Mouse (Mus musculus) heart, embryonic 12.5 days (tissue): Measurements from ENCODE around the gene Map3k12. TPM values are rescaled to one million over a fixed set of nuclear protein-coding genes. Genes with fewer than 3 reads are reported as not detected.
A peak's percentile ranks its signal among the peaks of the same experiment; 100 is the strongest.

ENCODE experiments used
- ATAC-seq: fragments of 200-750 bp; cut with Nextera tagmentation; 2 replicates; pipeline ENCODE4 v1.8.0; 2017; ENCODE audit warnings: moderate TSS enrichment, moderate library complexity; ENCODE audit not compliant: insufficient number of reproducible peaks, low FRiP score
- H3K27ac ChIP-seq: fragments of 300-500 bp; sonication (generic); 2 replicates; pipeline ENCODE4 v1.5.1; 2016; ENCODE audit warnings: mild to moderate bottlenecking, moderate library complexity; ENCODE audit not compliant: poor library complexity, severe bottlenecking
- H3K27me3 ChIP-seq: fragments of 300-500 bp; sonication (generic); replicated peaks from 2 replicates; pipeline ENCODE4 v1.6.1; 2016; ENCODE audit warnings: mild to moderate bottlenecking, moderate library complexity
- H3K36me3 ChIP-seq: fragments of 300-500 bp; sonication (generic); 2 replicates; pipeline ENCODE4 v1.6.1; 2016; ENCODE audit warnings: mild to moderate bottlenecking, moderate library complexity
- H3K4me1 ChIP-seq: fragments of 300-500 bp; sonication (generic); replicated peaks from 2 replicates; pipeline ENCODE4 v1.6.1; 2016; ENCODE audit warnings: mild to moderate bottlenecking
- H3K4me2 ChIP-seq: fragments of 300-500 bp; sonication (generic); 2 replicates; pipeline ENCODE4 v1.6.1; 2016; ENCODE audit warnings: mild to moderate bottlenecking, moderate library complexity
- H3K4me3 ChIP-seq: fragments of 300-500 bp; sonication (generic); 2 replicates; pipeline ENCODE4 v1.5.1; 2016; ENCODE audit warnings: mild to moderate bottlenecking
- H3K9ac ChIP-seq: fragments of 300-500 bp; sonication (generic); 2 replicates; pipeline ENCODE4 v1.6.1; 2016; ENCODE audit warnings: mild to moderate bottlenecking, moderate library complexity
- H3K9me3 ChIP-seq: fragments of 300-500 bp; sonication (generic); replicated peaks from 2 replicates; pipeline ENCODE4 v1.6.1; 2016; ENCODE audit warnings: mild to moderate bottlenecking, moderate library complexity
- WGBS: fragments of 180-500 bp; shearing (Covaris S2); methylation state at CpG from one replicate; pipeline ENCODE4 v1.1.7; 2016; 5-methylcytosine and 5-hydroxymethylcytosine counted together
- polyA plus RNA-seq: library from polyadenylated mRNA; unstranded; fragments of >200 nt; fragmentation: Nextera tagmentation; extraction: Ambion mirVana; gene quantifications from 2 replicates; pipeline ENCODE4 v1.2.1, GENCODE M21; 2016

Gene Map3k12
- polyA plus RNA-seq, result 14.7 and 17.3 TPM in 2 replicates

DNA sequence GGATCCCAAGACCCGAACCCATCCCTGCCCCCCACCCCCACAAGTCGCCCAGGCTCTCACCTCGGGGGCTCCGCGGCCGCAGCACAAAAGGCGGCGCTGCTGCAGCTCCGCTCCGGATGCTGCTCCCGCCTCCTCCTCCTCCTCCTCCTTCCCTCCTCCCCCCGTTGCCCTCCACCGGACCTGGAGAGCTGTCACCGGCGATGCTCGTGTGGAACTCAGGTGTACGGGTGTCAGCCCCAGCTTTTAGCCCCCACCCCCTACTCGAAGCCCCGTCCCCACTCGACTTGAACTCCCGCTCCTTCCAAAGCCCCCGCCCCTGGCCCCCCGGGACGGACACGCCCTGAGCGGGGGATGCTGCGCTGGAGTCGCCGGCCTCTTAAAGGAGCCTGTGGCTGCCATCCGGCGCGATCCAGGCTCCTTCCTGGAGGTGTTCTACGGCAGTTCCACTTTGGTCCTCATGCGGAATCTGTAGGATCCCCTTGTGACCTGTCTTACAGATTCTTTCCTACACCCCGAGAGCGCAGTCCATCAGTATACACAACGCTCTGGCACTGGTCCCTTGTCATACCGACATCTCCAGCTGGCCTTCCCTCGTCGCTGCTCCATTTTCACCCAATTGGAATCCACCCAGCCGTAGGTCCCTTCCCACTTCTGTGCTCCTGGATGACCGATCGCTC is at the start of gene Map3k12:
Gene Map3k12 (minus strand): TSS at position 337 of the 677 bp plus-strand sequence.
- H3K4me1 ChIP-seq, result peaks cover 40% of the 10 kb centered on the region
- H3K27ac ChIP-seq, result peak within 1 kb of the TSS; percentile 76
- peak within 1 kb of the TSS; percentile 66 for H3K4me3 ChIP-seq
- no peaks in the 10 kb centered on the region for H3K27me3 ChIP-seq
- peak within 1 kb of the TSS; percentile 88 for H3K4me2 ChIP-seq
- WGBS, result under 1% methylated on average over 43 of the region's 43 CpGs
- no peaks in the 10 kb centered on the region for H3K9me3 ChIP-seq
- ATAC-seq, result no peak
- peak within 1 kb of the TSS; percentile 73 for H3K9ac ChIP-seq
- peaks cover 15% of the 10 kb centered on the region for H3K36me3 ChIP-seq

DNA sequence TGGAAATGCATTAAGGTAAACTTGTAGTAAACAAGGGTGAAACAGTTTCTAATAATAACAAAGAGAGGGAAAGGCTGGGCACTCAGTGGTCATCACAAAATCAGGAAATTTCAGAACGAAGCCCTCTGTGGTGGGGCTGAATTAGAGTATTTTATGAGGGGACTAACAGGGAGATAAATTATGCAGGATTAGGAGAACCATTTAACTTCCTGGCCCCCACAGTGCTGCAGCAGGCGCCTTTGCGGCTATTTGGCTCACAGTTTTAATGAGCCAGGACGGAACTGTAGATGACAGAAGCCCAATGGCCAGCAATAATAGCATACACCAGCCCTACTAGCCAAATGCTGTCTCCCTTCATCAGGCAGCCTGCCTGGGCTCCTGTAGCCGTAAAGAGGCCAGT is 46.8 kb upstream of the Map3k12 start:
- WGBS, result 94% methylated on average over 5 of the region's 5 CpGs
- Histone ChIP-seq H3K9me3 (no peaks in the 10 kb centered on the region), H3K27ac (no peak overlapping the region), H3K4me3 (no peak overlapping the region), H3K27me3 (no peaks in the 10 kb centered on the region), H3K4me1 (no peaks in the 10 kb centered on the region), H3K9ac (no peak overlapping the region), H3K4me2 (no peak overlapping the region), H3K36me3 (peaks cover 26% of the 10 kb centered on the region)
- no peak for ATAC-seq

DNA sequence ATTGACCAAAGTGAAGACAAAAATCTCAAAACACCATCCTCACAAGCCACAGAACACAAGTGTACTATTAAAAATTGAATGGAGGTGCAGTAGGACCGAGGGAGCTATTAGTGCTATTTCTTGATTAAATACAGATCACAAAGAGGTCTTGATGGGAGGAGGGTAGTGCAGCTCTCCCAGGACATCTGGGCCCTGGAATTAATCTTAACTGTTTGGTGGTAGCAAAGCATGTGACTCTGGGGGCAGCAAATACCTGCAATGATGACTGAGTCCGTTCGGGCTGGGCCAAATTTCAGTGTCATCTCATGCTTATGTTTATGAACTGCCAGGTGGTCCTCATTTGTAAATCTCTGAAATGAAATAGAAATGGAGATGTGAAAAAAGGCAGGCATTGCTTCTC is 46.2 kb upstream of the Map3k12 start:
- H3K4me1 ChIP-seq, result no peaks in the 10 kb centered on the region
- WGBS, result 88% methylated on average over 3 of the region's 3 CpGs
- H3K27me3 ChIP-seq, result no peaks in the 10 kb centered on the region
- no peak overlapping the region for H3K4me2 ChIP-seq
- no peak overlapping the region for H3K4me3 ChIP-seq
- no peak overlapping the region for H3K27ac ChIP-seq
- H3K9ac ChIP-seq, result no peak overlapping the region
- no peaks in the 10 kb centered on the region for H3K9me3 ChIP-seq
- no peak for ATAC-seq
- peaks cover 26% of the 10 kb centered on the region for H3K36me3 ChIP-seq

DNA sequence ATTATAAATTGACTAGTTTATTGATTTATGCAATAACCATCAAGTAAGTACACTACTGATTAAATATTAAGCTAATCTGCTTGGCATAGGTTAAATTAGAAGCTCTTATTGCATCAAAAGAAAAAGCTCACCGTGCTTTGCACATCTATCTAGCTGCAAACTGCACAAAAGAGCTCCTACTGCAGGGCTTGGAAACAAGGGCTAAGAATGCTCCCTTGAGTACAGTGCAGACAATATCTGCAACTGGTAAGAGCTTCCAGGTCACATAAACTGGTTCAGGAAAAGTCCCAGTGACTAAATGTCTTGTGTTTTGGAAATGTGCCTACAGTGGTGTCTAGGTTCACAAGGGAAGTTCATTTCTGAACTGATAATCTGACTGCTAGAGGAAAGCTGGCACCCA is 45.6 kb upstream of the Map3k12 start:
- H3K27ac ChIP-seq, result no peak overlapping the region
- no peaks in the 10 kb centered on the region for H3K27me3 ChIP-seq
- no peaks in the 10 kb centered on the region for H3K4me1 ChIP-seq
- WGBS, result 92% methylated on average over 1 of the region's 1 CpGs
- H3K9me3 ChIP-seq, result no peaks in the 10 kb centered on the region
- peaks cover 26% of the 10 kb centered on the region for H3K36me3 ChIP-seq
- no peak overlapping the region for H3K4me2 ChIP-seq
- no peak overlapping the region for H3K9ac ChIP-seq
- no peak overlapping the region for H3K4me3 ChIP-seq
- ATAC-seq, result no peak

DNA sequence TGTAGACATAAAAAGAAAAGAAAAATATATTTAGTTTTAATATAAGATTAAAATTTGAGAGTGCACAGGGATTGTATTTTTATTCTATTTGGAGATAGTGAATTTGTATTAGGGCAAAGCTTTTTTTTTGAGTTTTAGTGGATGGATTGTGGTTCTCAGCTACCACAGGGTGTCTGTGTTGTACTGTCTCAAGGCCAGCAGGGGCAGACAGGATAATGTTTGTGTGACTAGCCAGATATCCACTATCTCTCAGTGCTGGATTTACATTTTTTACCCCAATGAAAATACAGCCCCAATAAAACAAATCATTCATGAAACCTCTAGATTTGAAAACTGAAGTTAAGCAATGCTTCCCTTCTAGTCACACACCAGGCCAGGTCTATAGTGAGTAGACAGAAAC is 40.7 kb upstream of the Map3k12 start:
- no peaks in the 10 kb centered on the region for H3K27me3 ChIP-seq
- no peak overlapping the region for H3K9ac ChIP-seq
- no peak overlapping the region for H3K4me2 ChIP-seq
- peaks cover 56% of the 10 kb centered on the region for H3K36me3 ChIP-seq
- no peak overlapping the region for H3K4me3 ChIP-seq
- no peaks in the 10 kb centered on the region for H3K4me1 ChIP-seq
- H3K27ac ChIP-seq, result no peak overlapping the region
- ATAC-seq, result no peak
- no peaks in the 10 kb centered on the region for H3K9me3 ChIP-seq

DNA sequence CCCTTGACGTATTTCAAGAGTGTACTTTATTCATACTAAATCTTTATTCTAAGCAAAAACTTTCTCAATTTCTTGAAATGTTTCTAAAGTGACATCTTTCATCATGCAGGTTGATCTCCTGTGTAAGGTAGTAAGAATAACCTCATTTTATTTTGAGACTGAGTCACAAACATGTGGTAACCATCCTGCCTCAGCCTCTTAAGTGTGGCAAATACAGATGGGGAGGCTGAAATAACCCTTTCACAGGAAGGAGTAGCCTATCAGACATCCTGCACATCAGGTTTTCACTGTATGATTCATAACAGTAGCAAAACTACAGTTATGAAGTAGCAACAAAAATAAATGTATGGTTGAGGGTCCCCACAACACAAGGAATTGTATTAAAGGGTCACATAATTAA is 38.7 kb upstream of the Map3k12 start:
- H3K36me3 ChIP-seq, result peaks cover 63% of the 10 kb centered on the region
- H3K4me2 ChIP-seq, result no peak overlapping the region
- no peak overlapping the region for H3K9ac ChIP-seq
- no peak overlapping the region for H3K4me3 ChIP-seq
- H3K9me3 ChIP-seq, result no peaks in the 10 kb centered on the region
- no peaks in the 10 kb centered on the region for H3K4me1 ChIP-seq
- no peaks in the 10 kb centered on the region for H3K27me3 ChIP-seq
- WGBS, result 94% methylated on average over 1 of the region's 1 CpGs
- H3K27ac ChIP-seq, result no peak overlapping the region
- ATAC-seq, result no peak

DNA sequence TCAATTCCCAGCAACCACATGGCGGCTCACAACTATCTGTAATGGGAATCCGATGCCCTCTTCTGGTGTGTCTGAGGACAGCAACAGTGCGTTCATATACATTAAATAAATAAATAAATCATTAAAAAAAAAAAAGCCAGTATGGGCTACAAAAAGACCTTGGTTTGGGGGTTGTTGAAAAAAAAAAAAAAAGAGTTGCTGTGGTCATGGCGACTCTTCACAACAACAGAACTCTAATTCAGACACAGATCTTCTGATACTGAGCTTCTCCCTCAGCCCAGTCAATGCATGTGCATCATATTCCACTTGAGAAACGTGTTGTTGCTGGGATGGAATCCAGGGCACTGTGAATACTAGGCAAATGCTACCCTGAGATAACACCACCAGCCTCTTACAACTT is 35.7 kb upstream of the Map3k12 start:
- H3K4me3 ChIP-seq, result no peak overlapping the region
- H3K4me2 ChIP-seq, result no peak overlapping the region
- H3K4me1 ChIP-seq, result no peaks in the 10 kb centered on the region
- no peak overlapping the region for H3K27ac ChIP-seq
- H3K36me3 ChIP-seq, result peaks cover 77% of the 10 kb centered on the region
- ATAC-seq, result no peak
- no peak overlapping the region for H3K9ac ChIP-seq
- H3K27me3 ChIP-seq, result no peaks in the 10 kb centered on the region
- 92% methylated on average over 5 of the region's 5 CpGs for WGBS
- no peaks in the 10 kb centered on the region for H3K9me3 ChIP-seq

DNA sequence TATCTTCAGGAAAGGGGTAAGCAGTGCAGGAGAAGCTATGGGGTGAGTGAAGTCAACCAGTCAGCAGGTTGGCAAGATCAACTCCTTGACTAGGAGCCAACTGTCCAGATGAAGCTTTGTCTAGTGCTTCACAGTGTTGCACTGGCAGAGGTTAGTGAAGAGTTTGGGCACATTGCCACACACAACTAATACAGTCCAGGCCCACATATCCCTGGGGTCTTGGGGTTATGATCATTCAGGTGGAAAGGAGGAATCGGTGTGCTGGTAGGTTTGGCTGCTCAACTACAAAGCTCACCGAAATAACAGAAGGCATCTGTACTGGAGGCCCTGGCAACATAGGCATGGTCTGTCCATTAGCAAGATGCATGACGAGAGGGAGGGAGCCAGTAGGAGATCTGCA is 30.6 kb upstream of the Map3k12 start:
- no peak overlapping the region for H3K4me2 ChIP-seq
- H3K4me3 ChIP-seq, result no peak overlapping the region
- peaks cover 9% of the 10 kb centered on the region; the same call in 1 of the 2 replicates for H3K4me1 ChIP-seq
- WGBS, result 95% methylated on average over 3 of the region's 3 CpGs
- ATAC-seq, result no peak
- no peaks in the 10 kb centered on the region for H3K27me3 ChIP-seq
- H3K9me3 ChIP-seq, result no peaks in the 10 kb centered on the region
- peaks cover 78% of the 10 kb centered on the region for H3K36me3 ChIP-seq
- no peak overlapping the region for H3K9ac ChIP-seq
- no peak overlapping the region for H3K27ac ChIP-seq

DNA sequence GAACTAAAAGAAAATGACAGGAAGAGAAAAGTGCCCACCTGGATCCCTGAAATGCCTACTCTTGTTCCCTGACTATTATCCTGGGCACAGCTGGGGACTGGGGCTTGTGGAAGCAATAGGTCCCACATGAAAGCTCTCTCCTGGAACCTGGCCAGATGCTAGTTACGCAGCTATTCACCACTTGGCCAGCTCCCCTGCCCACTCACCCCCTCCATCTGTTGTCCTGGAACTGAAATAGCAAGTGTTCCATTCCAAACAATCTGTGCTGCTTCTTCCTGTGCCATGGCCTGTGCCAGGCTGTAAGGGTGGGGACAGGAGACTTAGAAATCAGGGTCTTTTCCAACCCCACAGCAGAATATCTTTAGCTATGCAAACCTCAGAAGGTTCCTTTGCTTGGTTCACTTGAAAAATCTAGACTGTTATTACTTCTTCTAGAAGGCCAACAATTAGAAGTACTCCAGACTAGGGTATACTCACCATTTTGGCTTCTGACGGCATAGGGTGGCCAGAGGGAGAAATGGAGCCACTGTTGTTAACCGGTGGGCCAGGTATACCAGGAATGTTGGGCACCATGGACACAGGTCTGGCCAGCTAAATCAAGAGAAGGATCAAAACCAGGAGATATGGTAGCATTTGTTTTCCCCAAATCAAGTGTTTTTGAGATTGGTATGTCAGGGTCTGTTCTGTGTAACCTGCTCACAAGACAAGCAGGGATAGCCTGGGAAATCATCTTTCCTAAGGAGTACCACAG is 30.0 kb upstream of the Map3k12 start:
- Histone ChIP-seq H3K27ac (no peak overlapping the region), H3K4me3 (no peak overlapping the region), H3K4me2 (no peak overlapping the region), H3K36me3 (peaks cover 78% of the 10 kb centered on the region), H3K4me1 (peaks cover 9% of the 10 kb centered on the region; the same call in 1 of the 2 replicates), H3K27me3 (no peaks in the 10 kb centered on the region), H3K9me3 (no peaks in the 10 kb centered on the region), H3K9ac (no peak overlapping the region)
- WGBS, result 65% methylated on average over 3 of the region's 3 CpGs
- ATAC-seq, result no peak

DNA sequence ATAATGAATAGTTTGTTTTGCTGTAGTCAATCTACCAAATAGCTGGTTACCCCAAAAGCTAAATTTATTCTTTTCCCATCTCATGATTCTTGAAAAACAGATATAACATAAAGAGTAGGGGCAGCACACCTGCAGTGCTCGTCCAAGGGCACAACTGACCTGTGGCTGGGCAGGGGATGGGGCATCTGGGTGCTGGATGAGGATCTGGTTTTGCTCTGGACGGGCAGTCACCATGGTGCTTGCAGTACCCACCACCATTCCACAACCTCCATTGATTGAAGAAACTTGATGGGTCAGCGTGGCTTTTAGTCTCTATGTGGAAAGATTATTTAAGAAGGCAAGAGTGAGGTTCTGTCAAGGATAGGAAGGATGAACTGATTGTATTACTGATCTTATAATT is 29.4 kb upstream of the Map3k12 start:
- WGBS, result 87% methylated on average over 3 of the region's 3 CpGs
- H3K4me3 ChIP-seq, result no peak overlapping the region
- H3K27ac ChIP-seq, result no peak overlapping the region
- peaks cover 79% of the 10 kb centered on the region for H3K36me3 ChIP-seq
- no peak for ATAC-seq
- no peaks in the 10 kb centered on the region for H3K9me3 ChIP-seq
- no peak overlapping the region for H3K9ac ChIP-seq
- H3K4me1 ChIP-seq, result peaks cover 9% of the 10 kb centered on the region; the same call in 1 of the 2 replicates
- H3K4me2 ChIP-seq, result no peak overlapping the region
- no peaks in the 10 kb centered on the region for H3K27me3 ChIP-seq

DNA sequence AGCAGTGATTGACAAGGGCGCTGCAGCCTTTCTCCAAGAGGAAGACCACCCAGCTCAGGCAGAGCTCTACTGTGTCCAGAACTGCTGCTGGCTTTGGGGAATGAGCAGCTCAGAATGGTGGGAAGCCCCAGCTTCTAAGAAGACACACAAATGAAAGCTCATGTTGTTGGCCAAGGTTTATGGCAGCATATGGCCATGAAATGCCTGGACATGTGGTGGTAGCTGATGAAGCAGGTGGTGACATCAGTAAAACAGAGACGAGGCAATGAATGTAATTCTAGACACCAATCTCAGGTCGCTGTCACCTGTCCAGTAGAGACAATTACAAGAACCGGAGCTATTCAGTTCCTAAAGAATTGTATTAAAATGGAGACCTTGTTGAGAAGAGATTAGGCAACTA is 27.9 kb upstream of the Map3k12 start:
- Histone ChIP-seq H3K36me3 (peaks cover 81% of the 10 kb centered on the region), H3K4me2 (no peak overlapping the region), H3K9ac (no peak overlapping the region), H3K4me3 (no peak overlapping the region), H3K27ac (no peak overlapping the region), H3K9me3 (no peaks in the 10 kb centered on the region), H3K4me1 (peaks cover 9% of the 10 kb centered on the region; the same call in 1 of the 2 replicates), H3K27me3 (no peaks in the 10 kb centered on the region)
- 91% methylated on average over 4 of the region's 4 CpGs for WGBS
- no peak for ATAC-seq
